Mouse (Mus musculus): ENCODE data around the gene Il10. TPM values are rescaled to one million over a fixed set of nuclear protein-coding genes. Genes with fewer than 3 reads are reported as not detected.

Gene Il10
- 0.29 and 0.68 TPM in 2 replicates for polyA plus RNA-seq (2012; rRNA removed; ENCODE audit: low replicate concordance)

DNA sequence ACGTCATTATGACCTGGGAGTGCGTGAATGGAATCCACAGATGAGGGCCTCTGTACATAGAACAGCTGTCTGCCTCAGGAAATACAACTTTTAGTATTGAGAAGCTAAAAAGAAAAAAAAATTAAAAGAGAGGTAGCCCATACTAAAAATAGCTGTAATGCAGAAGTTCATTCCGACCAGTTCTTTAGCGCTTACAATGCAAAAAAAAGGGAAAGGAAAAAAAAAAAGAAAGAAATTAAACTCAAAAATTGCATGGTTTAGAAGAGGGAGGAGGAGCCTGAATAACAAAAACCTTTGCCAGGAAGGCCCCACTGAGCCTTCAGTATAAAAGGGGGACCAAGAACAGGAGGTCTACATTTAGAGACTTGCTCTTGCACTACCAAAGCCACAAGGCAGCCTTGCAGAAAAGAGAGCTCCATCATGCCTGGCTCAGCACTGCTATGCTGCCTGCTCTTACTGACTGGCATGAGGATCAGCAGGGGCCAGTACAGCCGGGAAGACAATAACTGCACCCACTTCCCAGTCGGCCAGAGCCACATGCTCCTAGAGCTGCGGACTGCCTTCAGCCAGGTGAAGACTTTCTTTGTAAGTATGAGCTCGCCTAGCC is at the start of gene Il10:
Il10 (plus strand) TSS at position 354 of the 607 bp plus-strand sequence.

Other genes with a start within 250 kb of the Il10 start
- 0.47 and 0.62 TPM in 2 replicates for gene Fcamr, start 218.9 kb upstream of the Il10 start, polyA plus RNA-seq (2012; rRNA removed; ENCODE audit: low replicate concordance)
- gene Pigr, start 193.2 kb upstream of the Il10 start, polyA plus RNA-seq (2012; rRNA removed; ENCODE audit: low replicate concordance) = 0.47 and 0.91 TPM in 2 replicates
- 115 and 291 TPM in 2 replicates for gene Fcmr, start 154.2 kb upstream of the Il10 start, polyA plus RNA-seq (2012; rRNA removed; ENCODE audit: low replicate concordance)
- not detected in 2 replicates for gene Il24, start 132.4 kb upstream of the Il10 start, polyA plus RNA-seq (2012; rRNA removed; ENCODE audit: low replicate concordance)
- gene Il20, start 108.4 kb upstream of the Il10 start, polyA plus RNA-seq (2012; rRNA removed; ENCODE audit: low replicate concordance) = not detected in 2 replicates
- gene Il19, start 79.7 kb upstream of the Il10 start, polyA plus RNA-seq (2012; rRNA removed; ENCODE audit: low replicate concordance) = not detected in 2 replicates
- 95.0 and 132 TPM in 2 replicates for gene Mapkapk2, start 78.0 kb downstream of the Il10 start, polyA plus RNA-seq (2012; rRNA removed; ENCODE audit: low replicate concordance)
- gene Dyrk3, start 118.5 kb downstream of the Il10 start, polyA plus RNA-seq (2012; rRNA removed; ENCODE audit: low replicate concordance) = 0.98 and 1.3 TPM in 2 replicates
- 24.8 and 36.6 TPM in 2 replicates for gene Eif2d, start 133.3 kb downstream of the Il10 start, polyA plus RNA-seq (2012; rRNA removed; ENCODE audit: low replicate concordance)
- 17.5 and 23.3 TPM in 2 replicates for gene Rassf5, start 225.4 kb downstream of the Il10 start, polyA plus RNA-seq (2012; rRNA removed; ENCODE audit: low replicate concordance)

Data from mammary gland, adult 2 months (tissue).